Mouse (Mus musculus) liver, embryonic 15.5 days (tissue): Measurements from ENCODE around the gene Aox2. TPM values are rescaled to one million over a fixed set of nuclear protein-coding genes. Genes with fewer than 3 reads are reported as not detected.

Source experiments
- ATAC-seq: fragments of 200-750 bp; cut with Nextera tagmentation; 2 replicates; pipeline ENCODE4 v1.8.0; 2017; ENCODE audit warnings: moderate number of reproducible peaks, mild to moderate bottlenecking, moderate library complexity; ENCODE audit not compliant: insufficient read depth
- H3K27ac ChIP-seq: fragments of 300-500 bp; sonication (generic); replicated peaks from 2 replicates; pipeline ENCODE4 v1.5.1; 2015; ENCODE audit warnings: mild to moderate bottlenecking, inconsistent platforms
- H3K27me3 ChIP-seq: fragments of 300-500 bp; sonication (generic); 2 replicates; pipeline ENCODE4 v1.6.1; 2015; ENCODE audit warnings: mild to moderate bottlenecking, inconsistent platforms
- H3K36me3 ChIP-seq: fragments of 300-500 bp; sonication (generic); replicated peaks from 2 replicates; pipeline ENCODE4 v1.6.1; 2015; ENCODE audit warnings: moderate library complexity, mild to moderate bottlenecking, inconsistent platforms
- H3K4me1 ChIP-seq: fragments of 300-500 bp; sonication (generic); replicated peaks from 2 replicates; pipeline ENCODE4 v1.6.1; 2015; ENCODE audit warnings: inconsistent platforms
- H3K4me2 ChIP-seq: fragments of 300-500 bp; sonication (generic); 2 replicates; pipeline ENCODE4 v1.6.1; 2015; ENCODE audit warnings: moderate library complexity, mild to moderate bottlenecking, inconsistent platforms
- H3K4me3 ChIP-seq: fragments of 300-500 bp; sonication (generic); replicated peaks from 2 replicates; pipeline ENCODE4 v1.5.1; 2015; ENCODE audit warnings: mild to moderate bottlenecking, inconsistent platforms
- H3K9ac ChIP-seq: fragments of 300-500 bp; sonication (generic); 2 replicates; pipeline ENCODE4 v1.6.1; 2015; ENCODE audit warnings: moderate library complexity, mild to moderate bottlenecking, inconsistent platforms
- H3K9me3 ChIP-seq: fragments of 300-500 bp; sonication (generic); replicated peaks from 2 replicates; pipeline ENCODE4 v1.6.1; 2016; ENCODE audit warnings: inconsistent platforms
- WGBS: fragments of 180-500 bp; shearing (Covaris S2); methylation state at CpG from one replicate; pipeline ENCODE4 v1.1.7; 2015; ENCODE audit warnings: mixed read lengths; ENCODE audit not compliant: insufficient replicate concordance; 5-methylcytosine and 5-hydroxymethylcytosine counted together
- polyA plus RNA-seq: library from polyadenylated mRNA; unstranded; fragments of >200 nt; fragmentation: Nextera tagmentation; extraction: Ambion mirVana; gene quantifications from 2 replicates; pipeline ENCODE4 v1.2.1, GENCODE M21; 2015

Gene Aox2
- polyA plus RNA-seq, 1 experiment from 2014 or later: not detected

- 91% methylated on average over 7 of the region's 7 CpGs for WGBS
- Histone ChIP-seq H3K36me3 (peaks cover 81% of the 10 kb centered on the region), H3K4me2 (no peak overlapping the region), H3K27me3 (no peaks in the 10 kb centered on the region), H3K4me1 (no peaks in the 10 kb centered on the region), H3K9ac (no peak overlapping the region), H3K27ac (no peak overlapping the region), H3K9me3 (no peaks in the 10 kb centered on the region), H3K4me3 (no peak overlapping the region)
- ATAC-seq: no peak
Observed at GRCm38 (mm10) chr1:58407321-58407720, 129.2 kb downstream of the Aox2 start.

- H3K9ac ChIP-seq: no peak overlapping the region
- no peak overlapping the region for H3K4me2 ChIP-seq
- no peak for ATAC-seq
- H3K27ac ChIP-seq: no peak overlapping the region
- H3K36me3 ChIP-seq: peaks cover 81% of the 10 kb centered on the region
- H3K27me3 ChIP-seq: no peaks in the 10 kb centered on the region
- H3K9me3 ChIP-seq: no peaks in the 10 kb centered on the region
- 77% methylated on average over 6 of the region's 6 CpGs for WGBS
- H3K4me1 ChIP-seq: no peaks in the 10 kb centered on the region
- H3K4me3 ChIP-seq: no peak overlapping the region
Observed at GRCm38 (mm10) chr1:58408141-58408540, 130.0 kb downstream of the Aox2 start.

- Histone ChIP-seq H3K9ac (no peak overlapping the region), H3K4me3 (no peak overlapping the region), H3K4me2 (no peak overlapping the region), H3K9me3 (no peaks in the 10 kb centered on the region), H3K27ac (no peak overlapping the region), H3K36me3 (peaks cover 82% of the 10 kb centered on the region), H3K4me1 (no peaks in the 10 kb centered on the region), H3K27me3 (no peaks in the 10 kb centered on the region)
- 70% methylated on average over 5 of the region's 5 CpGs for WGBS
- ATAC-seq: no peak
Observed at GRCm38 (mm10) chr1:58409553-58410197, 131.5 kb downstream of the Aox2 start.

- Histone ChIP-seq H3K27me3 (no peaks in the 10 kb centered on the region), H3K4me2 (no peak overlapping the region), H3K36me3 (peaks cover 85% of the 10 kb centered on the region), H3K27ac (no peak overlapping the region), H3K9ac (no peak overlapping the region), H3K9me3 (no peaks in the 10 kb centered on the region), H3K4me3 (no peak overlapping the region), H3K4me1 (no peaks in the 10 kb centered on the region)
- 63% methylated on average over 3 of the region's 3 CpGs for WGBS
- ATAC-seq: no peak
Observed at GRCm38 (mm10) chr1:58410198-58410588, 132.1 kb downstream of the Aox2 start.

- H3K4me2 ChIP-seq: no peak overlapping the region
- H3K9ac ChIP-seq: no peak overlapping the region
- no peak for ATAC-seq
- H3K4me3 ChIP-seq: no peak overlapping the region
- H3K27me3 ChIP-seq: no peaks in the 10 kb centered on the region
- no peaks in the 10 kb centered on the region for H3K9me3 ChIP-seq
- H3K27ac ChIP-seq: no peak overlapping the region
- peaks cover 86% of the 10 kb centered on the region for H3K36me3 ChIP-seq
- 89% methylated on average over 7 of the region's 7 CpGs for WGBS
- H3K4me1 ChIP-seq: no peaks in the 10 kb centered on the region
Observed at GRCm38 (mm10) chr1:58410776-58411175, 132.7 kb downstream of the Aox2 start.

- ATAC-seq: no peak
- Histone ChIP-seq H3K27me3 (no peaks in the 10 kb centered on the region), H3K4me3 (no peak overlapping the region), H3K4me2 (no peak overlapping the region), H3K27ac (no peak overlapping the region), H3K4me1 (peaks cover 6% of the 10 kb centered on the region), H3K9ac (no peak overlapping the region), H3K36me3 (peaks cover 93% of the 10 kb centered on the region), H3K9me3 (no peaks in the 10 kb centered on the region)
- 23% methylated on average over 1 of the region's 1 CpGs for WGBS
Observed at GRCm38 (mm10) chr1:58415442-58415841, 137.3 kb downstream of the Aox2 start.

GRCm38 (mm10) chr1:58416048-58416447 is 137.9 kb downstream of the Aox2 start:
- peaks cover 89% of the 10 kb centered on the region for H3K36me3 ChIP-seq
- H3K4me1 ChIP-seq: peaks cover 9% of the 10 kb centered on the region
- ATAC-seq: no peak
- H3K4me3 ChIP-seq: no peak overlapping the region
- no peak overlapping the region for H3K9ac ChIP-seq
- no peak overlapping the region for H3K4me2 ChIP-seq
- H3K27ac ChIP-seq: no peak overlapping the region
- no peaks in the 10 kb centered on the region for H3K9me3 ChIP-seq
- no peaks in the 10 kb centered on the region for H3K27me3 ChIP-seq
- 73% methylated on average over 2 of the region's 2 CpGs for WGBS

- Histone ChIP-seq H3K36me3 (peaks cover 65% of the 10 kb centered on the region), H3K27ac (no peak overlapping the region), H3K27me3 (no peaks in the 10 kb centered on the region), H3K9ac (no peak overlapping the region), H3K9me3 (no peaks in the 10 kb centered on the region), H3K4me3 (no peak overlapping the region), H3K4me2 (no peak overlapping the region), H3K4me1 (peaks cover 33% of the 10 kb centered on the region)
- ATAC-seq: no peak
- WGBS: 81% methylated on average over 10 of the region's 10 CpGs
Observed at GRCm38 (mm10) chr1:58420032-58420431, 141.9 kb downstream of the Aox2 start.

GRCm38 (mm10) chr1:58420961-58421360 is 142.8 kb downstream of the Aox2 start:
- Histone ChIP-seq H3K27me3 (no peaks in the 10 kb centered on the region), H3K36me3 (peaks cover 57% of the 10 kb centered on the region), H3K9me3 (no peaks in the 10 kb centered on the region), H3K27ac (no peak overlapping the region), H3K4me2 (peak overlapping the region; percentile 75), H3K4me3 (peak overlapping the region; percentile 100), H3K4me1 (peaks cover 35% of the 10 kb centered on the region), H3K9ac (no peak overlapping the region)
- ATAC-seq: no peak
- WGBS: 62% methylated on average over 7 of the region's 7 CpGs

GRCm38 (mm10) chr1:58422879-58423278 is 144.8 kb downstream of the Aox2 start:
- Histone ChIP-seq H3K9me3 (no peaks in the 10 kb centered on the region), H3K9ac (peak overlapping the region; percentile 100), H3K27ac (peak overlapping the region; percentile 99), H3K27me3 (no peaks in the 10 kb centered on the region), H3K4me3 (peak overlapping the region; percentile 100), H3K4me2 (peak overlapping the region; percentile 75), H3K36me3 (peaks cover 38% of the 10 kb centered on the region), H3K4me1 (peaks cover 35% of the 10 kb centered on the region)
- 5% methylated on average over 13 of the region's 13 CpGs for WGBS
- ATAC-seq: peak; percentile 64

GRCm38 (mm10) chr1:58423371-58424248 is 145.5 kb downstream of the Aox2 start, which contains the start of gene Clk1:
Gene Clk1, minus strand, starts transcription at chr1:58424066.
- peak; percentile 89 for ATAC-seq
- H3K9ac ChIP-seq: peak within 1 kb of the TSS; percentile 100
- no peaks in the 10 kb centered on the region for H3K27me3 ChIP-seq
- H3K36me3 ChIP-seq: peaks cover 31% of the 10 kb centered on the region
- H3K4me1 ChIP-seq: peaks cover 33% of the 10 kb centered on the region
- H3K4me2 ChIP-seq: peak within 1 kb of the TSS; percentile 75
- no peaks in the 10 kb centered on the region for H3K9me3 ChIP-seq
- H3K4me3 ChIP-seq: peak within 1 kb of the TSS; percentile 100
- under 1% methylated on average over 79 of the region's 79 CpGs for WGBS
- peak within 1 kb of the TSS; percentile 99 for H3K27ac ChIP-seq
